Mouse (Mus musculus) CH12.LX (cell line): ENCODE data around the gene Slc26a8. TPM values are rescaled to one million over a fixed set of nuclear protein-coding genes. Genes with fewer than 3 reads are reported as not detected.
A peak's percentile ranks its signal among the peaks of the same experiment; 100 is the strongest.

Source experiments
- DNase-seq: peaks from one replicate; pipeline ENCODE4 v3.0.0-alpha.2; 2013; ENCODE audit errors: extremely low read depth
- H3K27ac ChIP-seq: 2 replicates; pipeline ENCODE4 v1.5.1; 2012; ENCODE audit warnings: low read depth, mild to moderate bottlenecking, control low read depth, moderate library complexity; ENCODE audit not compliant: insufficient read depth
- H3K27me3 ChIP-seq: replicated peaks from 2 replicates; pipeline ENCODE3; 2012; ENCODE audit warnings: inconsistent platforms
- H3K36me3 ChIP-seq, 2 experiments: replicated peaks in 1 of 2; 2 replicates each; pipeline versions ENCODE3 to v1.6.1; 2012; ENCODE audit warnings: inconsistent platforms in 1 of 2, low read length in 1 of 2, mild to moderate bottlenecking in 1 of 2, mixed read lengths in 1 of 2, moderate library complexity in 1 of 2; ENCODE audit not compliant: control insufficient read depth in 1 of 2, insufficient read depth in 1 of 2
- H3K4me1 ChIP-seq, 2 experiments: 2 replicates each; pipeline ENCODE4 v1.6.1; 2012; ENCODE audit warnings: inconsistent platforms in 1 of 2, moderate library complexity in 1 of 2; ENCODE audit not compliant: insufficient read depth in 2 of 2, control insufficient read depth in 1 of 2
- H3K4me2 ChIP-seq: 2 replicates; pipeline ENCODE4 v1.6.1; 2012; ENCODE audit warnings: low read depth, mild to moderate bottlenecking, control low read depth; ENCODE audit not compliant: poor library complexity, insufficient read depth, severe bottlenecking
- H3K4me3 ChIP-seq, 3 experiments: fragments of 150-350 bp in 1 of 3; sonication (generic) in 1 of 3; replicated peaks in 1 of 3; 2 replicates each; pipeline versions ENCODE3 to v1.5.1; 2011 to 2012; ENCODE audit warnings: low read depth in 2 of 3, low read length in 2 of 3, mild to moderate bottlenecking in 2 of 3, moderate library complexity in 2 of 3, control low read depth in 1 of 3, improper control_type of control experiment in 1 of 3, inconsistent platforms in 1 of 3, mixed read lengths in 1 of 3; ENCODE audit not compliant: poor library complexity in 1 of 3
- H3K79me2 ChIP-seq: replicated peaks from 2 replicates; pipeline ENCODE4 v1.6.1; 2012; ENCODE audit warnings: mild to moderate bottlenecking, moderate library complexity; ENCODE audit not compliant: control insufficient read depth, poor library complexity, insufficient read depth, severe bottlenecking; ENCODE audit errors: extremely low read depth
- H3K9ac ChIP-seq: 2 replicates; pipeline ENCODE4 v1.6.1; 2012; ENCODE audit warnings: low read depth, mild to moderate bottlenecking, control low read depth, moderate library complexity; ENCODE audit not compliant: insufficient read depth
- H3K9me3 ChIP-seq: replicated peaks from 2 replicates; pipeline ENCODE3; 2012; ENCODE audit warnings: low read length, inconsistent platforms, mixed read lengths
- BHLHE40 ChIP-seq: IDR thresholded peaks from 2 replicates; pipeline ENCODE4 v1.6.1; 2011; ENCODE audit warnings: mild to moderate bottlenecking, low read depth, low read length, improper control_type of control experiment
- CHD2 ChIP-seq: IDR thresholded peaks from 2 replicates; pipeline ENCODE4 v1.6.1; 2011; ENCODE audit warnings: low read length, improper control_type of control experiment
- ELF1 ChIP-seq: IDR thresholded peaks from 2 replicates; pipeline ENCODE4 v1.6.1; 2014; ENCODE audit warnings: low read depth, mild to moderate bottlenecking, inconsistent platforms, low read length, improper control_type of control experiment
- EP300 ChIP-seq: IDR thresholded peaks from 2 replicates; pipeline ENCODE4 v1.6.1; 2011; ENCODE audit warnings: low read length, improper control_type of control experiment
- GABPA ChIP-seq: IDR thresholded peaks from 2 replicates; pipeline ENCODE4 v1.6.1; 2012; ENCODE audit warnings: low read depth, low read length, improper control_type of control experiment, inconsistent platforms; ENCODE audit not compliant: insufficient replicate concordance
- HCFC1 ChIP-seq: IDR thresholded peaks from 2 replicates; pipeline ENCODE4 v1.6.1; 2012; ENCODE audit warnings: low read depth, mild to moderate bottlenecking, inconsistent platforms, low read length, improper control_type of control experiment
- IRF4 ChIP-seq: IDR thresholded peaks from 2 replicates; pipeline ENCODE4 v1.6.1; 2014; ENCODE audit warnings: low read depth, mild to moderate bottlenecking, inconsistent platforms, low read length, improper control_type of control experiment
- JUND ChIP-seq: conservative IDR thresholded peaks from 2 replicates; pipeline ENCODE4 v1.6.1; 2011; ENCODE audit warnings: low read depth, low read length, improper control_type of control experiment
- KAT2A ChIP-seq: IDR thresholded peaks from 2 replicates; pipeline ENCODE4 v1.6.1; 2012; ENCODE audit warnings: low read length, improper control_type of control experiment, inconsistent platforms; ENCODE audit not compliant: insufficient replicate concordance
- MAFK ChIP-seq: IDR thresholded peaks from 2 replicates; pipeline ENCODE4 v1.6.1; 2011; ENCODE audit warnings: low read length, improper control_type of control experiment; ENCODE audit not compliant: insufficient replicate concordance
- MAX ChIP-seq: IDR thresholded peaks from 2 replicates; pipeline ENCODE4 v1.6.1; 2011; ENCODE audit warnings: low read length, improper control_type of control experiment
- MAZ ChIP-seq: IDR thresholded peaks from 2 replicates; pipeline ENCODE4 v1.6.1; 2012; ENCODE audit warnings: low read depth, mild to moderate bottlenecking, inconsistent platforms, low read length, improper control_type of control experiment, moderate library complexity
- MEF2A ChIP-seq: IDR thresholded peaks from 2 replicates; pipeline ENCODE4 v1.6.1; 2014; ENCODE audit warnings: low read depth, mild to moderate bottlenecking, inconsistent platforms, low read length, improper control_type of control experiment, borderline replicate concordance
- MXI1 ChIP-seq: IDR thresholded peaks from 2 replicates; pipeline ENCODE4 v1.6.1; 2011; ENCODE audit warnings: mild to moderate bottlenecking, low read depth, low read length, improper control_type of control experiment
- MYC ChIP-seq: IDR thresholded peaks from 2 replicates; pipeline ENCODE4 v1.6.1; 2011; ENCODE audit warnings: low read depth, mild to moderate bottlenecking, improper control_type of control experiment, low read length
- NELFE ChIP-seq: IDR thresholded peaks from 2 replicates; pipeline ENCODE4 v1.6.1; 2011; ENCODE audit warnings: low read depth, low read length, improper control_type of control experiment
- POLR2A ChIP-seq: IDR thresholded peaks from 2 replicates; pipeline ENCODE4 v1.6.1; 2011; ENCODE audit warnings: low read depth, mild to moderate bottlenecking, improper control_type of control experiment, low read length
- RAD21 ChIP-seq: IDR thresholded peaks from 2 replicates; pipeline ENCODE4 v1.6.1; 2011; ENCODE audit warnings: low read depth, mild to moderate bottlenecking, low read length, improper control_type of control experiment, moderate library complexity
- RCOR1 ChIP-seq: conservative IDR thresholded peaks from 2 replicates; pipeline ENCODE4 v1.6.1; 2012; ENCODE audit warnings: low read depth, mild to moderate bottlenecking, inconsistent platforms, low read length, improper control_type of control experiment
- SIN3A ChIP-seq: IDR thresholded peaks from 2 replicates; pipeline ENCODE4 v1.6.1; 2012; ENCODE audit warnings: low read length, improper control_type of control experiment, inconsistent platforms
- SMC3 ChIP-seq: IDR thresholded peaks from 2 replicates; pipeline ENCODE4 v1.6.1; 2011; ENCODE audit warnings: low read depth, low read length, improper control_type of control experiment
- TCF12 ChIP-seq: IDR thresholded peaks from 2 replicates; pipeline ENCODE4 v1.6.1; 2014; ENCODE audit warnings: low read depth, mild to moderate bottlenecking, inconsistent platforms, low read length, improper control_type of control experiment
- USF1 ChIP-seq: IDR thresholded peaks from 2 replicates; pipeline ENCODE4 v1.6.1; 2014; ENCODE audit warnings: low read depth, mild to moderate bottlenecking, inconsistent platforms, low read length, improper control_type of control experiment
- ZC3H11A ChIP-seq: IDR thresholded peaks from 2 replicates; pipeline ENCODE4 v1.6.1; 2012; ENCODE audit warnings: low read depth, mild to moderate bottlenecking, inconsistent platforms, low read length, improper control_type of control experiment
- ZNF384 ChIP-seq: IDR thresholded peaks from 2 replicates; pipeline ENCODE4 v1.6.1; 2012; ENCODE audit warnings: low read depth, low read length, improper control_type of control experiment, inconsistent platforms
- dilution Hi-C: fragments of 300-500 bp; cut with MboI; formaldehyde crosslinking; loops from 2 replicates; pipeline ENCODE4 v1.14.3; 2020; ENCODE audit warnings: low sequenced_read_pairs; ENCODE audit not compliant: extremely low pct_unique_long_range_greater_than_20kb, extremely low pct_ligation_motif_present
- in situ Hi-C: fragments of 300-500 bp; cut with MboI; formaldehyde crosslinking; loops from 3 replicates; pipeline ENCODE4 v1.14.3; 2019; ENCODE audit warnings: low sequenced_read_pairs, low pct_ligation_motif_present, low pct_unique_long_range_greater_than_20kb, mixed read lengths
- polyA plus RNA-seq: library from polyadenylated mRNA; unstranded; fragments of >175 nt; gene quantifications from 2 replicates; pipeline ENCODE4 v1.2.1, GENCODE M21; 2012; ENCODE audit warnings: low read depth; ENCODE audit not compliant: insufficient read length
- total RNA-seq, 2 experiments: library from RNA; depleted of rRNA; stranded (reverse); fragments of 300-350 nt in 1 of 2; fragments of >200 nt in 1 of 2; gene quantifications; 2 replicates each; pipeline ENCODE4 v1.2.3; 2012 to 2014

Gene Slc26a8
- total and polyA plus RNA-seq, 3 experiments, result 0.44 TPM; not detected in 2

DNA sequence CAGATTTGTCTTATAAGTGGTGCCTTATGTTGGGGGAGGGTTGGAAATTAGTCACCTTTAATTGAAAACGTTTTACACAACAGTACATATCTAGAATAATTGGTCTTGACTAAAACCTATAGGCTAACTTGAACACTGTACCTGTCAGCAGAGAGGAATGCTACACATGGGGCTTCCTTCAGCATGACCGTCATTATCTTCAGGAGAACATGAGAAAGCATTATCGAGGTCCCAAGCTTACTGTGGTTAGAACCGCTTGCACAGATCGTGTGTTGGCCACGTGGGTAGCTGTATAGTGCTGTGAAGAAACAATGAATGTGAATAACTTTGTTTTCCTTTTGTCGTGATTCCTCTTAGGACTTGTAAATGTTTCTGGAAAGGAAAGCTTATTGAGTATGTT lies 9.8 kb upstream of the Slc26a8 start:
- no peak for TF ChIP-seq CHD2
- no peak for TF ChIP-seq GABPA
- TF ChIP-seq BHLHE40, result no peak
- TF ChIP-seq NELFE, result no peak
- TF ChIP-seq MAZ, result no peak
- no peak for TF ChIP-seq RAD21
- TF ChIP-seq ZC3H11A, result no peak
- TF ChIP-seq SMC3, result no peak
- TF ChIP-seq USF1, result no peak
- no peak for TF ChIP-seq TCF12
- TF ChIP-seq MEF2A, result no peak
- TF ChIP-seq POLR2A, result no peak
- TF ChIP-seq MYC, result no peak
- no peak for TF ChIP-seq RCOR1
- TF ChIP-seq, all 38 proteins: peak for 0
- in situ Hi-C loops, result loop anchor here (5.0 to 10.0 kb wide), 2 partner anchors 43 to 195 kb away; no protein-coding TSS in a partner anchor
- DNase-seq, result no peak
- H3K27me3 ChIP-seq, result no peaks in the 10 kb centered on the region
- H3K79me2 ChIP-seq, result peaks cover 28% of the 10 kb centered on the region
- H3K9ac ChIP-seq, result no peak overlapping the region
- dilution Hi-C loops, result no loop called here
- H3K4me3 ChIP-seq, result no peak overlapping the region
- H3K27ac ChIP-seq, result no peak overlapping the region
- no peak overlapping the region for H3K4me2 ChIP-seq
- no peaks in the 10 kb centered on the region for H3K9me3 ChIP-seq
- peaks cover 0 to 35% of the 10 kb centered on the region in 2 experiments for H3K36me3 ChIP-seq
- H3K4me1 ChIP-seq, result peaks cover 25 to 68% of the 10 kb centered on the region in 2 experiments

DNA sequence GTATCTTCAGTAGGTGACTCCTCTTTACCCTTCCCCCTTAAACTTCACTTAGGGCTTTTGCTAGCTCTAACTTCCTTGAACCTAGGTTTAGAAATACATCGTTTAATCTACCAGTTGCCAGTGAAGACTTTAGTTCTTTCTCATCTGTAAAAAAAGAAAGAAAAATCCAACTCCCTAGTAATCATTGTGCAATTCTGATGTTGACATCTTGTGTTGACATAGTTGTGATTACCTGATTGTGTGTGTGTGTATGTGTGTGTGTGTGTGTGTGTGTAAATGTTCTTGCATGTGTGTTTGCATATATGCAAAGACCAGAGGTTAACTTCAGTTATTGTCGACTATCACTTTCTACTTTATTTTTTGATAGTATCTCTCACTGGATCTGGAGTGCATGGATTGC lies 8.6 kb upstream of the Slc26a8 start:
- Histone ChIP-seq H3K27ac (no peak overlapping the region), H3K4me2 (peak overlapping the region; percentile 77), H3K9me3 (no peaks in the 10 kb centered on the region), H3K27me3 (no peaks in the 10 kb centered on the region), H3K9ac (0 out of 2 replicates have a peak overlapping the region, but pooled peaks have one; percentile 35), H3K79me2 (peaks cover 28% of the 10 kb centered on the region), H3K4me3 (no peak overlapping the region), H3K4me1 (peaks cover 25 to 79% of the 10 kb centered on the region in 2 experiments)
- DNase-seq, result no peak
- dilution Hi-C loops (no loop called here), in situ Hi-C loops (loop anchor here (5.0 to 10.0 kb wide), 2 partner anchors 44 to 196 kb away; no protein-coding TSS in a partner anchor)
- no peak for TF ChIP-seq JUND
- no peak for TF ChIP-seq MYC
- no peak for TF ChIP-seq MAX
- TF ChIP-seq TCF12, result no peak
- no peak for TF ChIP-seq USF1
- no peak for TF ChIP-seq KAT2A
- TF ChIP-seq IRF4, result no peak
- TF ChIP-seq SIN3A, result no peak
- no peak for TF ChIP-seq HCFC1
- TF ChIP-seq ZNF384, result no peak
- TF ChIP-seq ELF1, result no peak
- no peak for TF ChIP-seq GABPA
- no peak for TF ChIP-seq EP300
- no peak for TF ChIP-seq MXI1
- no peak for TF ChIP-seq MAFK
- TF ChIP-seq, all 38 proteins: peak for 0
- H3K36me3 ChIP-seq, result peaks cover 0 to 41% of the 10 kb centered on the region in 2 experiments
